Mouse (Mus musculus) cortical plate, adult 2 months (tissue): ENCODE data around the gene Kat5. TPM values are rescaled to one million over a fixed set of nuclear protein-coding genes. Genes with fewer than 3 reads are reported as not detected.
A peak's percentile ranks its signal among the peaks of the same experiment; 100 is the strongest.

Experiments used
- H3K27ac ChIP-seq: fragments of 200-500 bp; 2 replicates; pipeline ENCODE4 v1.5.1; 2012; ENCODE audit warnings: low read length, control low read depth, inconsistent platforms; ENCODE audit not compliant: insufficient read depth
- H3K4me1 ChIP-seq: fragments of 200-500 bp; 2 replicates; pipeline ENCODE4 v1.6.1; 2011; ENCODE audit warnings: low read length; ENCODE audit not compliant: control insufficient read depth, insufficient read depth
- H3K4me3 ChIP-seq: fragments of 200-500 bp; 2 replicates; pipeline ENCODE4 v1.5.1; 2011; ENCODE audit warnings: mild to moderate bottlenecking, low read length, control low read depth; ENCODE audit not compliant: insufficient read depth
- CTCF ChIP-seq: fragments of 200-500 bp; IDR thresholded peaks from 2 replicates; pipeline ENCODE4 v1.5.1; 2011; ENCODE audit warnings: mild to moderate bottlenecking, control low read depth, low read length; ENCODE audit not compliant: insufficient read depth; ENCODE audit errors: extremely low read depth
- POLR2A ChIP-seq: fragments of 200-500 bp; IDR thresholded peaks from 2 replicates; pipeline ENCODE4 v1.6.1; 2011; ENCODE audit warnings: mild to moderate bottlenecking, low read length, control low read depth; ENCODE audit not compliant: insufficient read depth; ENCODE audit errors: extremely low read depth
- polyA plus RNA-seq: library from polyadenylated mRNA; depleted of rRNA; stranded (reverse); fragments of >200 nt; gene quantifications from 2 replicates; pipeline ENCODE4 v1.2.3, GENCODE M21; 2012

The Kat5 gene
- polyA plus RNA-seq, 1 experiment = 115 TPM

DNA sequence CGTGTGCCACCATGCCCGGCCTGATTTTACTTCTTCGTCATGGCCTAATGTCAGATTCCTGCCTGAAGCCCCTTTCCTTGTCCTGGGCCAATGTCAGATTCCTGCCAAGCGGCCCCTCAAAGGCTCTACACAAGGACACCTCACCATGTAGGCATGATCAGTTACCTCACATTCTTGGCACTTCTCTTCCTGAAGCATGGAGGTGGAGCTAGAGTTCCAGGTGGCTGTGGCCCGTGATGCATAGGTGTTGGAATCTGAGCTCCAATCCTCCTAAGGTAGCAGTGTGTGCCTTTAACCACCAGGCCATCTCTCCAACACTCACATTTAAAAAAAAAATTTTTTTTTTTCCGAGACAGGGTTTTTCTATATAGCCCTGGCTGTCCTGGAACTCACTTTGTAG lies 29.3 kb downstream of the Kat5 start:
- no peak overlapping the region for H3K27ac ChIP-seq
- TF ChIP-seq CTCF (no peak), POLR2A (no peak)
- H3K4me1 ChIP-seq = no peaks in the 10 kb centered on the region
- no peak overlapping the region for H3K4me3 ChIP-seq

DNA sequence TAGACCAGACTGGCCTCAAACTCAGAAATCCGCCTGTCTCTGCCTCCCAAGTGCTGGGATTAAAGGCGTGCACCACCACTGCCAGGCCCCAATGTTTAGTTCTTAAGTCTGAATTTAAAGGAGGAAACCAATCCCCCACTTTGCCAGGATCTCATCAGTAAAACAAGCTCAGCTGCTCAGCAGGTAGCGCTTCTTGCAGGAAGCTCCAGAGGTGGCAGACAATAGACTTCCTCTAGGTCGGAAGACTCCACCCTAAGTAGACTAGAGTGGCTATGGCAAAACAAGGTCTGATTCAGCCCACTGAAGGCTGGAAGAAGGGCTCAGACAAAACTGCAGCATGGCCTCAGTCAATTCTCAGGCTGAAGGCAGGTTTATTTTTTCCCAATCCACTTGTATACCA lies 30.1 kb downstream of the Kat5 start:
- H3K4me1 ChIP-seq = no peaks in the 10 kb centered on the region
- no peak overlapping the region for H3K27ac ChIP-seq
- no peak overlapping the region for H3K4me3 ChIP-seq
- TF ChIP-seq CTCF = no peak
- TF ChIP-seq POLR2A = no peak

DNA sequence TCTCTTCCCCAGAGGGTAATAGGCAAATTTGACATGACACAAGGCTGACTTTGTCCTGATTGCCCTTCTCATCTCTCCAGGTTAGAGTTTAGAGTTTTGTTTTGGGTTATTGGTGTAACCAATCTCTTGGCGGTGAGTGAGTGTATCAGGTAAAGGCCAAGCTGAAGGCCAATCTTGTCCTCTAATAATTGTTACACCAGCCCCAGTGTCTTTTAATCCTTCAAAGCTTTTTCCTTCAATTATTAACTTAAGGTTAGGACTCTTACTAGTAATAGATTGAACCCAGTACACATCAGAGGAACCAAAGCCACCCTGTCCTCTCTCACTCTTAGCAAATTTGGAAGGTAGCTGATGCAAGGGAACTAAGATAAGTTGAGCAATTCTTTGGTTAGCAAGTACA lies 34.7 kb downstream of the Kat5 start:
- TF ChIP-seq POLR2A (no peak), CTCF (no peak)
- H3K4me3 ChIP-seq = no peak overlapping the region
- H3K4me1 ChIP-seq = no peaks in the 10 kb centered on the region
- H3K27ac ChIP-seq = no peak overlapping the region

DNA sequence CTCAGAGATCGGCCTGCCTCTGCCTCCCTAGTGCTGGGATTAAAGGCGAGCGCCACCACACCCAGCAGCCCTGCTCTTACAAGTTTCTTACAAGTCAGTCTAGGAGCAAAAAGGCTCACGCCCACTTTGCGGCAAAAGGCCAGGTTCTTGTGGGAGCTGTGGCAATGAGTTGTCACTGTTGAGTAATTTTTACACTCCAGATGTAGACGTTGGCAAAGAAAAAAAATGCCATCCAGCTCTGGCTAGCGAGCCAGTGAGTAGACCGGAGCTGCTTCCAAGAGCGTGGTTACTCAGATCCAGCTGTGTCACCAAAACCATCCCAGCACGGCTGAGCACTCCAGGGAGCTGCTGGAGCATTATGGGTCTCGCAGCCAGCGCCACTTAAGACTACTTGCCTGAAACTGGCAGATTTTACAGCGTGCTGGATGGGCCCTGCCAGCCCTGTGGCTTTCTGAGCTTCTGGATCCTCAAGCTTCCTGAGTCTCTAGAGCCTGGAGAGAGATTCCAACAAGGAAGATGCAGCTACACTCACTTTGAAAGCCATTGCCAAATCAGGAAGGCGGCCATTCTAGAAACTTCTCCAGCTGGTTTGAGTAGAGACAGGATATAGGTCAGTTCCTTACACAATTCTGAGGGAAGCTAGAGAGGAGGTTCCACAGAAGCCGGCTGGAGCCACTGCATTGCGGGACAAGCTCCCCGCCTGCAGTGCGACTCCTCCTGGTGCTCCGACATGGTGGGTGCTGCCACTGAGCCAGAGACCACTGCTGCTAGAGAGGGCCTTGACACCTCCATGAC lies 37.5 kb downstream of the Kat5 start:
- Histone ChIP-seq H3K27ac (no peak overlapping the region), H3K4me3 (no peak overlapping the region), H3K4me1 (no peaks in the 10 kb centered on the region)
- no peak for TF ChIP-seq POLR2A
- no peak for TF ChIP-seq CTCF

DNA sequence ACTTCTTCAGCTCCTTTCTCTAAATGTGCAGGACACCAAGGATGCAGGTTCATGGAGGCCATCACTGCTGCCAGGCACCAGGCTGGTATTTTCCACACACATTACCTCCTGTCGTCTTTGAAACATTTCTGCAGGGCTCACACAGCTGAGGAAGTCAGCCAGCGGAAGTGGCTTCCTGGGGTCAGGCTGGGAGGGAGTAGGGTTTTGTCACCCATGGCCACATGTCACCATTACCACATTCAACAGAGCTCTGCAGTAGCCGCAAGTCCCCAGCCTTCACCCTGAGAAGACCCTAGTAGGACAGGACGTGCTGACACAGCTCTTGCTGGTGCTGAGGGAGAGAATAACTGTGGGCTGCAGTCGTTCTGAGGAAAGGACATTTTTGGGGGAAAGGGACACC lies 38.2 kb downstream of the Kat5 start:
- Histone ChIP-seq H3K4me3 (no peak overlapping the region), H3K4me1 (no peaks in the 10 kb centered on the region), H3K27ac (no peak overlapping the region)
- TF ChIP-seq POLR2A (no peak), CTCF (no peak)

DNA sequence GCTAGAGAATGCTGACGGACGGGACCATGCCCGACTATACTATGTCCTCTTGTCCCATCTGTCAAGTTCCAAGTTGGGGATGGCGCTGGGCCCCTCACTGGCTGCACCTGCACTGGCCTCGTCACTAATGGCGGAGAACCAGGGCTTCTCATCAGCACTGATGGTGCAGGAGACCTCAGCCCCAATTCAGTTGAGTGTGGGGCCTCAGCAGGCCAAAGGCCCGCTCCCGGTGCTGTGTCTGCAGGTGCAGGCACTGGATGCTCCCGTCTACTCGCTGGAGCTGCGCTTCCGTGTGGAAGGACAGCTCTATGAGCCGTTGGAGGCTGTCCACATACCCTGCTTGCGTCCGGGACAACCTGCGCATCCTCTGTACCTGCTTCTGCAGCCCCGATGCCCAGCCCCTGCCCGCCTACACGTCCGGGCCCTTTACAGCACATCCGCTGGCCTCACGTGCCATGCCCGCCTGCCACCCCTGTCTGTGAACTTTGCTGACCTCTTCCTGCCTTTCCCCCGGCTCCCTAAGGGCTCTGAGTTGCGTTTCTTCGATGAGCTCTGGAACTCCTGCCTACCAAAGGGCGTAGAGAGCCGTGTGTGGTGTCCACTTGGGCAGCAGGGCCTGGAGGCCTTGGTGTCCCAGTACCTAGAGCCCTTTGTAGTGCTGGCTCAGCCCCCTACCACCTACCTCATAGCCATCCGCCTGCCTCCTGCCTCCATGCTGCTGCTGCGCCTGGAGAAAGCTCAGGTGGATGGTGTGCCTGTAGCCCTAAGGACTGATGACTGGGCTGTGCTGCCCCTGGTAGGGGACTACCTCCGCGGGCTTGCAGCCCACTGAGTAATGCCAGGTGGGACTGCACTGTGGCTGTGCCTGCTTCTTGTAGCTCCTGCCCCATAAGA lies 39.4 kb downstream of the Kat5 start:
- TF ChIP-seq POLR2A (no peak), CTCF (no peak)
- no peak overlapping the region for H3K4me3 ChIP-seq
- H3K27ac ChIP-seq = no peak overlapping the region
- no peaks in the 10 kb centered on the region for H3K4me1 ChIP-seq

DNA sequence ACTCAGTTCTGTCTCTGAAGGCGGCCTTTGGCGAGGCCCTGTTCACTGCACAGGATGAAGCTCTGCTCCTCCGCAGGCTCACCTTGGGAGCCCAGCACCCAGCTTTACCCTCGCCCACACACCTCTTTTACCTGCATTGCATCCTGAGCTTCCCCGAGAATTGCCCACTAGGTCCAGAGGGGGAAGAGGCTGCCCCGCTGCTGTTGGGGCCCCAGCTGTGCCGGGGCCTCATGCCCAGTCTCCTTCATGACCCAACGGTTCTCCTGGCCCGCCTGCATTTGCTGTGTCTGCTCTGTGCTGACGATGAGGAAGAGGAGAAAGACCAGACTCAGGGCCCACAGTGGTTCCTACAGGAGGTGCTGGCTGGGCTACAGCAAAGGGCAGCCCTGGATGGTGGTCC lies 40.5 kb downstream of the Kat5 start:
- no peaks in the 10 kb centered on the region for H3K4me1 ChIP-seq
- H3K4me3 ChIP-seq = no peak overlapping the region
- no peak for TF ChIP-seq CTCF
- no peak for TF ChIP-seq POLR2A
- H3K27ac ChIP-seq = no peak overlapping the region

DNA sequence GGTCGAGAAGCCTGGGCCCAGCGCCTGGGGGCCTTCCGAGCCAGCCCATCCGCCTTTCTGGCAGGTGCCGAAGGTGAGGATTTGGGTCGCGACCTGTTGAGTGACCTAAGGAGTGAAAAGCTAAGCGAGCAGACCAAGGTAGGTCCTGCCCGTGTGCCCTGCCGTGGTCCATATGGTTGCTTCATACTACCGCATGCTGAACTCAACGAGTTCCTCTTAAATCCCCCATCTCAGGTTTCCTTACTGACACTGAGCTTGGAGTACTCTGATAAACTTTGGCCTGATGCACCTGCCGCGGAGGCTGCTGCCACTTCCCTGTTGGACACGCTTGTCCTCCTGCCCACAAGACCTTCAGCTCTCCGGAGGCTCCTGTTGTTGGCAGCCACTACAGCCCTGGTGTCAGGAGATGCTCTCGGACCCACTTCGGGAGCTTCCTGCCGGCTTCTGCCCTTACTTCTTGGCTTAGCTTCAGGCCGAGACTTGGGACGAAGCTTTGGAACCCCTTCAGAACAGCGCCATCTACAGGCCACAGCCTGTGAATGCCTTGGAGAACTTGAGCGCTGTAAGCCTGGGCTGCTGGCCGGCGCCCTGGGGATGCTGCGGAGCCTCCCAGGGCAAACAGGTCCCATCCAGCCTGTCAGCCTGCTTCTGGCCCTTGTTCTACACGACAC lies 41.4 kb downstream of the Kat5 start:
- no peaks in the 10 kb centered on the region for H3K4me1 ChIP-seq
- no peak overlapping the region for H3K27ac ChIP-seq
- peak; percentile 77 for TF ChIP-seq CTCF
- TF ChIP-seq POLR2A = no peak
- H3K4me3 ChIP-seq = peak overlapping the region; percentile 58

DNA sequence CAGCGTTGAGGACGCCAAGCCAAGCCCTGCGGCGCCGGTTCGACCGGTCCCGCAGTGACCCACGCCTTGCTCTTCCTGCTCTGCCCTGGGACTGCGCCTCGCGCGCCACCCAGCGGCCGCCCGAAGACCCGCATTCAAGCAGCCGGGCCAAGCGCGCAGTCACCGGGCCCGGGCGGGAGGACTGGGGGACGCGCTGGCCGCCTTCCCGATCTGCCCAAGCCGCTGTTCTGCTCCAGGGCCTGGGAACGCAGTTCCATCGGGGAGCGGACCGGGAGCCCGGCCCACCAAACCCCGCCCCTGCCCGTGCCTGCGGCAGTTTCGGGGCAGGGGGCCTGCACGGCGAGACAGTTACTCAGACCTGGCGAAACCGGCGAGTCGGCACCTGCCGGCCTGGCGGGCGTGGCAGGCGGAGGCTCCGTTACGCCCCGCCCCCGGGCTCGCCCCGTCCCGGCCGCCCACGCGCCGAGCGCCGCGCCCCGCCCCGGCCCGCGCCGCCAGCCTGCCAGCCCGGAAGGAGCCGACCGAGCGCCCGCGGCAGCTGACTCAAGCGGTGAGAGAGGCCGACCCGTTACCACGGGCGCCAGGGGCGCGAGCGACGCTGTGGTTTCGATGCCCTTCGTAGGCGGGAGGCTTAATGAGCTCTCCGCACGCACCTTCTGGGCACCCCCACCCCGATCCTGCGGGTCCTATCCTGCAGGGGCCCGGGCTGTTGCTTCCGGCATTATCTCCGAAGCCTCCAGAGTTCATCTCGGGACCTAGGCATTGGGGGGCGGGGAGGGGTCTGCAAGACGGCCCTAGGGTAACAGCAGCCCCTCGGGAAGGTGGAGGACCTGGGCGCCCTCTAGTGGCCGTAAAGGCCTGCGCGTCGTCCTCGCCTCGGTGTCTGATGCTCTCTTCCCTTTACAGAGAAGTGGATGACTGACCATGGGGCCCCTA lies 42.2 kb downstream of the Kat5 start, which contains the start of gene Ap5b1:
Ap5b1 (plus strand) TSS at position 492 of the 936 bp plus-strand sequence.
- H3K4me3 ChIP-seq = peak within 1 kb of the TSS; percentile 58
- no peaks in the 10 kb centered on the region for H3K4me1 ChIP-seq
- TF ChIP-seq POLR2A = 0 out of 2 replicates have a peak, but pooled peaks have one; percentile 12
- peak; percentile 66 for TF ChIP-seq CTCF
- peak within 1 kb of the TSS; percentile 97 for H3K27ac ChIP-seq
